Mouse (Mus musculus) hindbrain, embryonic 14.5 days (tissue): ENCODE data around the gene Hist1h2ba. TPM values are rescaled to one million over a fixed set of nuclear protein-coding genes. Genes with fewer than 3 reads are reported as not detected.
A peak's percentile ranks its signal among the peaks of the same experiment; 100 is the strongest.

Experiments used
- ATAC-seq: fragments of 200-750 bp; cut with Nextera tagmentation; 2 replicates; pipeline ENCODE4 v1.8.0; 2017; ENCODE audit warnings: moderate number of reproducible peaks, mild to moderate bottlenecking, moderate TSS enrichment, moderate library complexity; ENCODE audit not compliant: low FRiP score
- DNase-seq: peaks from one replicate; pipeline ENCODE4 v3.0.0-alpha.2; 2015; ENCODE audit warnings: low spot score
- H3K27ac ChIP-seq: fragments of 300-500 bp; sonication (generic); 2 replicates; pipeline ENCODE4 v1.5.1; 2014; ENCODE audit warnings: mild to moderate bottlenecking, moderate library complexity
- H3K27me3 ChIP-seq: fragments of 300-500 bp; sonication (generic); 2 replicates; pipeline ENCODE4 v1.6.1; 2014; ENCODE audit warnings: mild to moderate bottlenecking, low read length, mixed read lengths; ENCODE audit not compliant: control insufficient read depth, insufficient read depth
- H3K36me3 ChIP-seq: fragments of 300-500 bp; sonication (generic); replicated peaks from 2 replicates; pipeline ENCODE4 v1.6.1; 2014; ENCODE audit not compliant: control insufficient read depth, insufficient read depth
- H3K4me1 ChIP-seq: fragments of 300-500 bp; sonication (generic); replicated peaks from 2 replicates; pipeline ENCODE4 v1.6.1; 2014; ENCODE audit warnings: antibody characterized with exemption, low read length, mixed read lengths; ENCODE audit not compliant: control insufficient read depth, insufficient read depth
- H3K4me2 ChIP-seq: fragments of 300-500 bp; sonication (generic); replicated peaks from 2 replicates; pipeline ENCODE4 v1.6.1; 2014; ENCODE audit warnings: mild to moderate bottlenecking, moderate library complexity
- H3K4me3 ChIP-seq: fragments of 300-500 bp; sonication (generic); replicated peaks from 2 replicates; pipeline ENCODE4 v1.5.1; 2014; ENCODE audit warnings: mild to moderate bottlenecking, low read length
- H3K9ac ChIP-seq: fragments of 300-500 bp; sonication (generic); 2 replicates; pipeline ENCODE4 v1.6.1; 2014
- H3K9me3 ChIP-seq: fragments of 300-500 bp; sonication (generic); 2 replicates; pipeline ENCODE4 v1.6.1; 2016; ENCODE audit warnings: low read length; ENCODE audit not compliant: control insufficient read depth
- WGBS: fragments of 180-500 bp; shearing (Covaris S2); extraction: QIAGEN DNeasy Blood & Tissue Kit; methylation state at CpG from one replicate; pipeline ENCODE4 v1.1.7; 2014; 5-methylcytosine and 5-hydroxymethylcytosine counted together
- polyA plus RNA-seq: library from polyadenylated mRNA; unstranded; fragments of >200 nt; fragmentation: Nextera tagmentation; extraction: Ambion mirVana; gene quantifications from 2 replicates; pipeline ENCODE4 v1.2.1, GENCODE M21; 2014

Hist1h2ba gene
- polyA plus RNA-seq, 1 experiment from 2014 or later = not detected

- H3K27ac ChIP-seq = no peak overlapping the region
- no peak overlapping the region for H3K4me2 ChIP-seq
- H3K36me3 ChIP-seq = no peaks in the 10 kb centered on the region
- ATAC-seq (no peak), DNase-seq (no peak)
- 67% methylated on average over 6 of the region's 6 CpGs for WGBS
- H3K27me3 ChIP-seq = no peaks in the 10 kb centered on the region
- no peak overlapping the region for H3K9ac ChIP-seq
- H3K4me1 ChIP-seq = no peaks in the 10 kb centered on the region
- no peaks in the 10 kb centered on the region for H3K9me3 ChIP-seq
- no peak overlapping the region for H3K4me3 ChIP-seq
Observed at GRCm38 (mm10) chr13:23940291-23940690, 6.3 kb upstream of the Hist1h2ba start.

GRCm38 (mm10) chr13:23938699-23939098 is 4.7 kb upstream of the Hist1h2ba start:
- Histone ChIP-seq H3K27me3 (no peaks in the 10 kb centered on the region), H3K4me3 (no peak overlapping the region), H3K36me3 (no peaks in the 10 kb centered on the region), H3K4me2 (no peak overlapping the region), H3K27ac (no peak overlapping the region), H3K9ac (no peak overlapping the region), H3K4me1 (no peaks in the 10 kb centered on the region), H3K9me3 (no peaks in the 10 kb centered on the region)
- DNase-seq = peak; percentile 40
- WGBS = 90% methylated on average over 1 of the region's 1 CpGs
- ATAC-seq = no peak

- H3K9ac ChIP-seq = no peak within 1 kb of the TSS
- no peak within 1 kb of the TSS for H3K4me3 ChIP-seq
- H3K27ac ChIP-seq = no peak within 1 kb of the TSS
- H3K4me1 ChIP-seq = no peaks in the 10 kb centered on the region
- DNase-seq = no peak
- no peaks in the 10 kb centered on the region for H3K36me3 ChIP-seq
- no peak for ATAC-seq
- 91% methylated on average over 10 of the region's 10 CpGs for WGBS
- no peaks in the 10 kb centered on the region for H3K9me3 ChIP-seq
- no peaks in the 10 kb centered on the region for H3K27me3 ChIP-seq
- H3K4me2 ChIP-seq = no peak within 1 kb of the TSS
Observed at GRCm38 (mm10) chr13:23934211-23934520, 210 bp upstream of the Hist1h2ba start, which contains the start of gene Hist1h2aa. TSS of gene Hist1h2aa (plus strand) at chr13:23934462.

GRCm38 (mm10) chr13:23930904-23931303 is 3.1 kb downstream of the Hist1h2ba start:
- DNase-seq = no peak
- WGBS = 77% methylated on average over 11 of the region's 11 CpGs
- no peaks in the 10 kb centered on the region for H3K27me3 ChIP-seq

GRCm38 (mm10) chr13:23930461-23930860 is 3.5 kb downstream of the Hist1h2ba start:
- Histone ChIP-seq H3K27me3 (no peaks in the 10 kb centered on the region), H3K4me2 (no peak overlapping the region), H3K9ac (no peak overlapping the region), H3K9me3 (no peaks in the 10 kb centered on the region), H3K4me1 (no peaks in the 10 kb centered on the region), H3K36me3 (no peaks in the 10 kb centered on the region), H3K27ac (no peak overlapping the region), H3K4me3 (no peak overlapping the region)
- DNase-seq = no peak
- WGBS = 93% methylated on average over 9 of the region's 9 CpGs
- no peak for ATAC-seq

More at GRCm38 (mm10) chr13:23930904-23931303, 3.1 kb downstream of the Hist1h2ba start:
- H3K4me1 ChIP-seq = no peaks in the 10 kb centered on the region
- H3K4me3 ChIP-seq = no peak overlapping the region
- no peak overlapping the region for H3K27ac ChIP-seq
- H3K9ac ChIP-seq = no peak overlapping the region
- ATAC-seq = no peak
- no peak overlapping the region for H3K4me2 ChIP-seq
- no peaks in the 10 kb centered on the region for H3K9me3 ChIP-seq
- H3K36me3 ChIP-seq = no peaks in the 10 kb centered on the region

- 74% methylated on average over 3 of the region's 3 CpGs for WGBS
- ATAC-seq = no peak
Observed at GRCm38 (mm10) chr13:23928637-23929036, 5.3 kb downstream of the Hist1h2ba start.

GRCm38 (mm10) chr13:23925792-23926191 is 8.2 kb downstream of the Hist1h2ba start:
- ATAC-seq (no peak), DNase-seq (no peak)
- WGBS = 75% methylated on average over 2 of the region's 2 CpGs
- H3K4me1 ChIP-seq = no peaks in the 10 kb centered on the region
- H3K9ac ChIP-seq = no peak overlapping the region
- no peaks in the 10 kb centered on the region for H3K27me3 ChIP-seq
- no peak overlapping the region for H3K4me2 ChIP-seq
- H3K9me3 ChIP-seq = no peaks in the 10 kb centered on the region
- no peaks in the 10 kb centered on the region for H3K36me3 ChIP-seq
- H3K4me3 ChIP-seq = no peak overlapping the region
- H3K27ac ChIP-seq = no peak overlapping the region

More at GRCm38 (mm10) chr13:23928637-23929036, 5.3 kb downstream of the Hist1h2ba start:
- no peak overlapping the region for H3K27ac ChIP-seq
- H3K4me1 ChIP-seq = no peaks in the 10 kb centered on the region
- no peak overlapping the region for H3K9ac ChIP-seq
- H3K36me3 ChIP-seq = no peaks in the 10 kb centered on the region
- H3K9me3 ChIP-seq = no peaks in the 10 kb centered on the region
- H3K27me3 ChIP-seq = no peaks in the 10 kb centered on the region
- no peak overlapping the region for H3K4me3 ChIP-seq
- DNase-seq = no peak
- H3K4me2 ChIP-seq = no peak overlapping the region

- Histone ChIP-seq H3K4me2 (no peak overlapping the region), H3K27ac (no peak overlapping the region), H3K9me3 (no peaks in the 10 kb centered on the region), H3K4me1 (no peaks in the 10 kb centered on the region), H3K36me3 (no peaks in the 10 kb centered on the region), H3K9ac (no peak overlapping the region), H3K4me3 (no peak overlapping the region), H3K27me3 (no peaks in the 10 kb centered on the region)
- DNase-seq (no peak), ATAC-seq (no peak)
- 80% methylated on average over 4 of the region's 4 CpGs for WGBS
Observed at GRCm38 (mm10) chr13:23917674-23918073, 16.3 kb downstream of the Hist1h2ba start.

GRCm38 (mm10) chr13:23916132-23916531 is 17.8 kb downstream of the Hist1h2ba start:
- Histone ChIP-seq H3K4me3 (no peak overlapping the region), H3K9me3 (no peaks in the 10 kb centered on the region), H3K27ac (no peak overlapping the region), H3K27me3 (no peaks in the 10 kb centered on the region), H3K36me3 (no peaks in the 10 kb centered on the region), H3K9ac (no peak overlapping the region), H3K4me1 (no peaks in the 10 kb centered on the region), H3K4me2 (no peak overlapping the region)
- ATAC-seq (no peak), DNase-seq (no peak)
- 68% methylated on average over 1 of the region's 1 CpGs for WGBS
